Mouse (Mus musculus): ENCODE measurements around the gene Hscb. TPM values are rescaled to one million over a fixed set of nuclear protein-coding genes. Genes with fewer than 3 reads are reported as not detected.
"Not testable (repeated sequence)": the region's sequence is repeated elsewhere in the genome, so short reads cannot be mapped to it uniquely, and the experiment has no call there.

Gene Hscb
- polyA plus RNA-seq, 1 experiment from 2014 or later, result 10.7 TPM

DNA sequence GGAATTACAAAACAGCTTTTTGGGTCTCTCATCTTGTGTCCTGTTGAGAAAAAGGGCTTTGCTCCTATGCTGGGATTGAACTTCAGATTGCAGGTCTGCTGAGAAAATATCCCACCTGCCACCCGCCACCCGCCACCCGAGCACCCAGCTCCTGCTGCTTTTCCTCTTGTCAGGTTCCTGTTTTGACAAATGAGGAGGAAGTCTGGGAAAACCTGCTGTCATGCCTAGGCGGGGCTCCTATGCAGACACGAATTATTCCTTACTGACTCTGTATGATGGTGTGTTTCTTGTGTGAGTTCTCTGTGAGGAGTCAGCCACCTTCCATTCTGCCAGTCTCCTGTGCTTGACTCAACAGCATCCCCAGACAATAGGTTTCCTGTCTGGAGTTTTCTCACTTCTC, 20.9 kb upstream of the Hscb start:
- Histone ChIP-seq H3K9me3 (no peaks in the 10 kb centered on the region), H3K9ac (no peak overlapping the region), H3K27ac (no peak overlapping the region), H3K27me3 (no peaks in the 10 kb centered on the region), H3K4me2 (no peak overlapping the region), H3K4me1 (replicated peaks) (0 out of 2 replicates have a peak, but pooled peaks cover 4% of the 10 kb centered on the region), H3K36me3 (no peaks in the 10 kb centered on the region), H3K4me3 (no peak overlapping the region)
- 88% methylated on average over 5 of the region's 5 CpGs for WGBS
- no peak for ATAC-seq (ENCODE audit: low FRiP score)

DNA sequence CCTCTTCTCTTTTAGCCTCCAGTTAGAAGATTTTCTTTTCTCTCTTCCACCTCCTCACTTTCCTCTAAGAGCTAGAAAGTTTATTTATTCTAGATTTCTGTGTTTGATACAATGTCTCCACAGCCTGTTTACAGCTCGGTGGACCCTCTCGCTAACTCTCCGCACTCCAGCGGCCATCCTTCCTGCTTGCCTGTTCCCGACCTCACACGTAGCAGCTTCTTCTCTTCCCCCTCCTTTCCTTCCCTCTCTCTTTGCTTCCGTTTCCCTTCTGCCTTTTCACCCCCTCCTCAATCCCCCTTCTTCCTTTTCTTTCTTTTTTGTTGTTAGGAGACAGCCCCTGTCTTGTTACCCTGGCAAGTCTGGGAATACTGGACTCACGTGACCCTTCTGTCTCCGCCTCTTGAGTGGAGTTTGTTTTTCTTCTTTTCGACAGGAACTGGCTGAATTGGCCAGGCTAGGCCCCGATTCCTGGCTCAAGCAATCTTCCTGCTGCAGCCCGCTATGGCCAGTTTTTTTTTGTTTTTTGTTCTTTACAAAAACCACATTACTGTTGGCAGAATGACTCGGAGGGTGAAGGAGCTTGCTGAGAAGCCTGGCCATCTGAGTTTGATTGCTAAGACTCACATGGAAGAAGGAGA, 19.6 kb upstream of the Hscb start:
- H3K4me2 ChIP-seq, result peak overlapping the region; percentile 32
- H3K27me3 ChIP-seq, result no peaks in the 10 kb centered on the region
- peak overlapping the region; percentile 84 for H3K27ac ChIP-seq
- H3K9me3 ChIP-seq, result no peaks in the 10 kb centered on the region
- 49% methylated on average over 13 of the region's 13 CpGs for WGBS
- no peak overlapping the region for H3K9ac ChIP-seq
- no peak overlapping the region for H3K4me3 ChIP-seq
- H3K36me3 ChIP-seq, result no peaks in the 10 kb centered on the region
- 0 out of 2 replicates have a peak, but pooled peaks cover 4% of the 10 kb centered on the region for H3K4me1 ChIP-seq (replicated peaks)
- ATAC-seq (ENCODE audit: low FRiP score), result peak; percentile 43; the same call in 1 of the 2 replicates

DNA sequence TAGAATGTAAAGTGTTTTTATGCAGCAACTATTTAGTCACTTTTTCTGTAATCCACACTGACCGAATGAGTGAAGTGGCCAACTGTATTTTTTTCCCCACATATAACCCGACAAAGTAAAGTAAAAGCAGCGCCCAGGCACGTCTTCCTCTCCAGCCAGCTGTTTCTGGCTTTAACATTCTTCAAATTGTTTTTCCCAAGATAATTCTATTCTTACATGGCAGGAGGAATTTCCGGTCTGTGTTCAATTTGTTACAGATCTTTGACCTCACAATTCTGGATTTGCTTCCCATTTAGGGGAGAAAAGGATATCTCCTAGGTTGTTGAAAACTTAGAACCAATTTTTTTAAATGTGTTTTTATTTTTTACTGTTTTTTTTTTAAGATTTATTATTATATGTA, 17.5 kb upstream of the Hscb start:
- H3K27me3 ChIP-seq, result no peaks in the 10 kb centered on the region
- ATAC-seq (ENCODE audit: low FRiP score), result no peak
- 77% methylated on average over 5 of the region's 5 CpGs for WGBS
- H3K4me1 ChIP-seq (replicated peaks), result 0 out of 2 replicates have a peak, but pooled peaks cover 4% of the 10 kb centered on the region
- H3K9me3 ChIP-seq, result no peaks in the 10 kb centered on the region
- H3K9ac ChIP-seq, result no peak overlapping the region
- H3K4me2 ChIP-seq, result no peak overlapping the region
- H3K36me3 ChIP-seq, result no peaks in the 10 kb centered on the region
- H3K27ac ChIP-seq, result no peak overlapping the region
- H3K4me3 ChIP-seq, result no peak overlapping the region

DNA sequence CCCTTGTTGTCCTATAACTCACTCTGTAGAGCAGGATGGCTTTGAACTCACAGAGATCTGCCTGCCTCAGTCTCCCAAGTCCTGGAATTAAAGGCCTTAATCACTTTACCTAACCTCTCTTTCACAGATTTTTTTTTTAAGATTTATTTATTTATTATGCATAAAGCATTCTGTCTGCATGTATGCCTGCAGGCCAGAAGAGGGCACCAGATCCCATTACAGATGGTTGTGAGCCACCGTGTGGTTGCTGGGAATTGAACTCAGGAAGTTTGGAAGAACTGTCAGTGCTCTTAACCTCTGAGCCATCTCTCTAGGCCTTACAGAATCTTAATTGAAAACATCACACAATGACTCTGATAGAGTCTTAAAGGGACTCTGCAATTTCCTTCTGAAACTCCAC, 13.4 kb upstream of the Hscb start:
- no peak overlapping the region for H3K9ac ChIP-seq
- H3K36me3 ChIP-seq, result 0 out of 2 replicates have a peak, but pooled peaks cover 3% of the 10 kb centered on the region
- no peak for ATAC-seq (ENCODE audit: low FRiP score)
- no peaks in the 10 kb centered on the region for H3K9me3 ChIP-seq
- no peak overlapping the region for H3K4me2 ChIP-seq
- H3K4me3 ChIP-seq, result no peak overlapping the region
- H3K27ac ChIP-seq, result no peak overlapping the region
- 91% methylated on average over 1 of the region's 1 CpGs for WGBS
- no peaks in the 10 kb centered on the region for H3K27me3 ChIP-seq
- no peaks in the 10 kb centered on the region for H3K4me1 ChIP-seq (replicated peaks)

DNA sequence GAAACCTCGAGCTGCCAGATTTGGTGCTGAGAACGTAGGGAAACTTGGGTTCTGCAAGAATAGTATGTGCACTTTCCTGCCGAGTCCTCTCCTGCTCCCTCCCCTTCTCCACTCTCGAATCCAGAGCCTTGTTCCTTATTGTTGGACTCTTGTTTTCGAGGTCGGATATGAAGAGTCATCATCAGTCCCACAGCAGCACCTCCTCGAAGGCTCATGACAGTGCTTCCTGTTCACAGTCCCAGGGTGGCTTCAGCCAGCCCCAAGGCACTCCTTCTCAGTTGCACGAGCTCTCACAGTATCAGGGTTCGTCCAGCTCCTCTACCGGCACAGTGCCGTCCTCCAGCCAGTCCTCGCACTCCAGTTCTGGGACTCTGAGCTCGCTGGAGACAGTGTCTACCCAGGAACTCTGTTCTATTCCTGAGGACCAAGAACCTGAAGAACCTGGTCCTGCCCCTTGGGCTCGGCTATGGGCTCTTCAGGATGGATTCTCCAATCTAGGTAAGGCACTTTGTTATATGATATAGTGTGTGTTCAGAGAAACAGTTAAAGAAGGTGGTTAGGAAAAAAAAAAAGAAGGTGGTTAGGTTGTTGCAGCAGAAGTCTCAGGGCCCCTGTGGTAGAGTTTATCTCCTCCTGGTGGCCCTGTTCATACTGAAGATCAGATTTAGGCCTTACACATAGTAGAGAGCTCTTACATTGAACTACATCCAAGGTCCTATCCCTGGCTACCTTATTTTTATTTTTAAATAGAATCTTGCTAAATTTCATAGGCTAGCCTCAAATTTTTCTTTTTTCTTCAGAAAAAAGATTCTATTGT, 1.7 kb upstream of the Hscb start:
- Histone ChIP-seq H3K9ac (no peak overlapping the region), H3K27ac (no peak overlapping the region), H3K4me2 (no peak overlapping the region), H3K27me3 (no peaks in the 10 kb centered on the region), H3K9me3 (no peaks in the 10 kb centered on the region), H3K4me3 (no peak overlapping the region), H3K4me1 (replicated peaks) (peaks cover 15% of the 10 kb centered on the region), H3K36me3 (no peaks in the 10 kb centered on the region; the same call in 1 of the 2 replicates)
- WGBS, result 90% methylated on average over 14 of the region's 14 CpGs
- no peak for ATAC-seq (ENCODE audit: low FRiP score)

DNA sequence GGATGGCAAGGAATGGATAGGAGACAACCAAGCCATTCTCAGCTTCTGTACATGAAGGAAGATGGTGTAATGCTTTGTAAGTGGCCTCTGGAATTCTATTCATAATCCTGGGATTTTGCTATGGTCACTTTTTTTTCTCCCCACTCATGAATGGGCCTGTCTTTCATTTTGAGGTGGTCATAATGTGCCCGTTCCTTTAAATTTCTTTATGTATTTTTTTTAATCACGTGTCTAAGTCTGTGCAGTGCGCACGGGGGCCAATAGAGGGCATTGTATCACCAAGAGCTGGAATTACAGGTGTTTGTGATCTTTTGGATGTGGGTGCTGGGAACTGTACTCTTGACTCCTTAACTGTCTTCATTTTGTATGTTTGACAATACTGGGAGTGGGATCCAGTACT, 888 bp upstream of the Hscb start:
- peak overlapping the region; percentile 75 for H3K4me2 ChIP-seq
- ATAC-seq (ENCODE audit: low FRiP score), result no peak
- no peaks in the 10 kb centered on the region for H3K9me3 ChIP-seq
- H3K27ac ChIP-seq, result 0 out of 2 replicates have a peak overlapping the region, but pooled peaks have one; percentile 18
- H3K27me3 ChIP-seq, result no peaks in the 10 kb centered on the region
- peaks cover 15% of the 10 kb centered on the region for H3K4me1 ChIP-seq (replicated peaks)
- WGBS, result 6% methylated on average over 4 of the region's 4 CpGs
- peak overlapping the region; percentile 62 for H3K9ac ChIP-seq
- H3K36me3 ChIP-seq, result no peaks in the 10 kb centered on the region; the same call in 1 of the 2 replicates
- peak overlapping the region; percentile 71 for H3K4me3 ChIP-seq

DNA sequence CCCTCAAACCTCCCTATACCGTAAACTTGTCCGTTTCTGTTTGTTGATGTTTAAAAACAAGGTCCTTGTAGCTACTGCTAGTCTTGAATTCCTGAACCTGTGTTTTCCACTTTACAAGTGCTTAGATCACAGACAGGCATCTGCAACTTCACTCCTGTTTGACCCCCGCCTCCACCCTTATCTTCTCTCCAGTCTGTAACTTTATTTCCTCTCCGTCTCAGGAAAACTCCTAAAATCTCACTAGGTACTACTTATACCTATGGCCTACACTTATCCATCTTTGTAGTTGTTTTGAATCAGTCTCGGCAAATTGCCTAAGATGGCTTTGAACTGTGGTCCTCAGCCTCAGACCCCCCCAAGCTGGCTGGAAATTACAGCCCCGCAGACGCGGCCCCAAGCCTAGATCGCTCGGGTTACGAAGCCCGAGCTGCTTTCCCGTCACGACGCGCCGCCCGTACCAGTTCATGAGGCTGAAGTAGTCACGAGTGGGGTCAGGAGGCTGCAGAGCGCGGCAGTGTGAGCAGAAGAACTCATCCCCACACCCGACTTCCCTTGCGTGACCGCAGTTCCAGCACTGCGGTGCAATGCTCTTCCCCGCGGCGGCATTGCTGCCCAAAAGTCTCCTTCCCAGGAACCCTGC, 419 bp downstream of the Hscb start:
- Histone ChIP-seq H3K4me1 (replicated peaks) (peaks cover 15% of the 10 kb centered on the region), H3K4me2 (peak overlapping the region; percentile 75), H3K9ac (peak overlapping the region; percentile 79), H3K9me3 (no peaks in the 10 kb centered on the region), H3K4me3 (peak overlapping the region; percentile 71), H3K36me3 (no peaks in the 10 kb centered on the region), H3K27me3 (no peaks in the 10 kb centered on the region), H3K27ac (peak overlapping the region; percentile 68)
- WGBS, result 8% methylated on average over 28 of the region's 28 CpGs
- ATAC-seq (ENCODE audit: low FRiP score), result peak; percentile 84

DNA sequence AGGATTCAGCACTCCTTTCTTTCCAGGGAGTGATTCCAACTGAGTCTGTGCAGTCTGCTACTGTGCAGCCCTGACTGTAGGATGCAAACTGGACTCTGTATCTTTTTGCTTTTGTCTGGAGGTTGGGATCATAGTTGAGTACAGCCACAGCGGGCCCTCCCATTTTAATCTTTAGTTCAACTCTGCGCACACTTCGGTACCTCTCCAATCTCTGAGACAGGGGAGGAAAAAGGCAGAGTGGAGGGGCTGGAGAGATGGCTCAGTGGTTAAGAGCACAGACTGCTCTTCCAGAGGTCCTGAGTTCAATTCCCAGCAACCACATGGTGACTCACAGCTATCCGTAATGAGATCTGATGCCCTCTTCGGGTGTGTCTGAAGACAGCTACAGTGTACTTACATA, 1.6 kb downstream of the Hscb start:
- H3K4me1 ChIP-seq (replicated peaks), result peaks cover 15% of the 10 kb centered on the region
- H3K4me2 ChIP-seq; H3K27ac ChIP-seq; ATAC-seq (ENCODE audit: low FRiP score); H3K9ac ChIP-seq; H3K36me3 ChIP-seq; H3K9me3 ChIP-seq; H3K4me3 ChIP-seq; H3K27me3 ChIP-seq: not testable (repeated sequence)
- WGBS, result 97% methylated on average over 5 of the region's 5 CpGs

DNA sequence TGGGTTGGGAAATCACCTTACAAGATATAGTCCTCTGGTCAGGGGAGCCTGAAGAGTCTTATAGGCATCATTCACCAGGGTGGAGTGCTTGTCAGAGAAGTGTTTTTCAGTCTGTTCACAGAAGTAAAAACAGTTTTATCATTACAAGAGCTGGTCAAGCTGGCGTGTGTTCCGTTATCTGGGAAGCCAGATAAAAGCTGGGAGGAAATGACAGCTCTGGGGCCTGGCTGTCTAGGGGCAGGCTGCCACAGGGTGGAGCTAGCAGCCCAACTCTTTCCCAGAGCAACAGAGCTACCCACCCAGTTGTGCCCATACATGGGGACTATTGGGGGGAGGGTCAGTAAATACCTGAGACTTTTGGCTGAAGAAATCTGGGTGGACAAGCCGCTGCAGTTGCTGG, 3.6 kb downstream of the Hscb start:
- Histone ChIP-seq H3K9me3 (no peaks in the 10 kb centered on the region), H3K9ac (no peak overlapping the region), H3K4me2 (no peak overlapping the region), H3K27ac (no peak overlapping the region), H3K27me3 (no peaks in the 10 kb centered on the region), H3K4me3 (no peak overlapping the region), H3K36me3 (no peaks in the 10 kb centered on the region), H3K4me1 (replicated peaks) (peaks cover 15% of the 10 kb centered on the region)
- ATAC-seq (ENCODE audit: low FRiP score), result no peak
- 24% methylated on average over 3 of the region's 3 CpGs for WGBS

DNA sequence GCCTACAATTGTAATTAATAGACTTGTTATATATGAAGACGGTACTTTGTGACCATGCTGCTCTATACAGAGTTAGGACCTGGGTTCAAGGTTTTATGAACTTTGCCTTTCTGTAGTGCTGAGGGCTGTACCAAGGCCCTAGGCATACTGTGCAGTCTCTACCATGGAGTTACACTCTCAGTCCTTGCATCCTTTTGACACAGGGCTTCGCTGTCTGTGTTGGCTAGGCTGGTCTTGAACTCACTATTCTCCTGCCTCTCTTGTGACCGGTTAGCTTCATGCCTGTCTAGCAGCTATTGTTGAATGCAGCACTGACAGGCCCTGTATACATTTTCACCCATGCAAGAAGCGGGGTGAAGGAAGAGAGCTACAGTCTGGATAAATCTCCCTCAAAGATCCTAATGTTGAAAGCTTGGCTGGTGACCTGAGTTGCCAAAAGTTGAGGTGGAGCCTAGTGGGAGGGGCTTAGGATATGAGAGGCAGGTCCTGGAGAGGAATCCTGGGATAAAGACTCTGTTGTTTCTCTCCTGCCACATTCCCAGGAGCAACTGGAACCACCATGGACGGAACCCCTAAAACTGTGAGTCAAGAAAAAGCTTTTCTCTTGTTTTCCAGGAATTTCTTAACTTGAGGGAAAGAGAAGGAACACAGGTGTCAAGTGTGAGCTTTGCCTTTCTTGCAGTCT, 8.4 kb downstream of the Hscb start:
- 84% methylated on average over 5 of the region's 5 CpGs for WGBS
- no peak overlapping the region for H3K27ac ChIP-seq
- no peaks in the 10 kb centered on the region for H3K27me3 ChIP-seq
- H3K4me3 ChIP-seq, result no peak overlapping the region
- ATAC-seq (ENCODE audit: low FRiP score), result no peak
- no peaks in the 10 kb centered on the region for H3K9me3 ChIP-seq
- H3K36me3 ChIP-seq, result no peaks in the 10 kb centered on the region
- no peaks in the 10 kb centered on the region for H3K4me1 ChIP-seq (replicated peaks)
- H3K4me2 ChIP-seq, result no peak overlapping the region
- no peak overlapping the region for H3K9ac ChIP-seq

DNA sequence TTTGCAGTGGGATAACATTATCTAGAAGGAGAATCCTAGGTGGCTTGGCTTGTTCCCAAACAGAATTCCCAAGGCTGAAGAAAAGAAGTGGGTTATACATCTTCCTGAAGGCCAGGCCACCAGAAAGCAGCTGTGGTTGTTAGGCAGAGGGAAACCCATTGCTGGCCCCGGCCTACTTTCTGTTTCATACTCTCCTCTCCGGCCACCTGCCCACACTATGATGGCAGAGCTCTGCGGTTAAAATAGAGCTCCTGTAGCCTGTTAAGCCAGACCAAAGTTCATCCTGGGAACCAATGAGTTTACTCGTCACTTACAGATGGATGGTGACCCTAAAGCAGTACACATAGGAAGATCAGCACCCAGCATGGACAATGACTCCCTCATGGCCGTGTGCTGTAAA, 12.0 kb downstream of the Hscb start:
- WGBS, result 91% methylated on average over 5 of the region's 5 CpGs

More for the DNA sequence above, 12.0 kb downstream of the Hscb start:
- Histone ChIP-seq H3K4me1 (replicated peaks) (no peaks in the 10 kb centered on the region), H3K4me3 (no peak overlapping the region), H3K9ac (no peak overlapping the region), H3K9me3 (no peaks in the 10 kb centered on the region), H3K27ac (no peak overlapping the region), H3K27me3 (no peaks in the 10 kb centered on the region), H3K36me3 (no peaks in the 10 kb centered on the region), H3K4me2 (no peak overlapping the region)
- ATAC-seq (ENCODE audit: low FRiP score), result no peak

All from hindbrain, embryonic 13.5 days (tissue).